Mouse (Mus musculus): Measurements from ENCODE around the gene Aarsd1. TPM values are rescaled to one million over a fixed set of nuclear protein-coding genes. Genes with fewer than 3 reads are reported as not detected.

The Aarsd1 gene
- polyA plus RNA-seq, 1 experiment from 2014 or later, result 85.3 TPM

DNA sequence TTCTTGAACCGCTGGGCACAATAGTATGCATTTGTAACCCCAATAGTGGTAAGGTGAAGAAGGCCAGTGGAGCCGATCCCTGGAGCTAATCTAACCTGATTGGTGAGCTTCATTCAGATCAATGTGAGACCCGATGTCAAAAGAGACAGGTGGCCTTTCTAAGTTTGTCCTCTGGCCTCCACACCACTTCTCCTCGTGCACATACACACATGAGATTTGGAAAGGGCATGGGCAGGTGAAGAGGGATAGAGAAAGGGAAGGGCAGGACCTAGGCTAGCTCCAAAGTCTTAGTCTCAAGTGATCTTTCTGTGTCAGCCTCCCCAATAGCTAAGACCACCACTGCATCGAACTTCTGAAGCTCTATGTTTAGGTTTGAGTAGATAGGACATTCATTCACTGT is 47.3 kb downstream of the Aarsd1 start:
- Histone ChIP-seq H3K27me3 (ENCODE audit: control insufficient read depth, insufficient read depth, low read length) (no peaks in the 10 kb centered on the region), H3K9ac (no peak overlapping the region), H3K27ac (no peak overlapping the region), H3K9me3 (ENCODE audit: control insufficient read depth, low read length) (no peaks in the 10 kb centered on the region), H3K4me3 (replicated peaks; ENCODE audit: low read length) (no peak overlapping the region), H3K4me2 (replicated peaks) (no peak overlapping the region), H3K4me1 (replicated peaks; ENCODE audit: control insufficient read depth, insufficient read depth, low read length) (no peaks in the 10 kb centered on the region), H3K36me3 (replicated peaks; ENCODE audit: control insufficient read depth, insufficient read depth) (no peaks in the 10 kb centered on the region)
- ATAC-seq (ENCODE audit: low FRiP score), result no peak
- 76% methylated on average over 5 of the region's 5 CpGs for WGBS
- no peak for DNase-seq (ENCODE audit: low spot score)

DNA sequence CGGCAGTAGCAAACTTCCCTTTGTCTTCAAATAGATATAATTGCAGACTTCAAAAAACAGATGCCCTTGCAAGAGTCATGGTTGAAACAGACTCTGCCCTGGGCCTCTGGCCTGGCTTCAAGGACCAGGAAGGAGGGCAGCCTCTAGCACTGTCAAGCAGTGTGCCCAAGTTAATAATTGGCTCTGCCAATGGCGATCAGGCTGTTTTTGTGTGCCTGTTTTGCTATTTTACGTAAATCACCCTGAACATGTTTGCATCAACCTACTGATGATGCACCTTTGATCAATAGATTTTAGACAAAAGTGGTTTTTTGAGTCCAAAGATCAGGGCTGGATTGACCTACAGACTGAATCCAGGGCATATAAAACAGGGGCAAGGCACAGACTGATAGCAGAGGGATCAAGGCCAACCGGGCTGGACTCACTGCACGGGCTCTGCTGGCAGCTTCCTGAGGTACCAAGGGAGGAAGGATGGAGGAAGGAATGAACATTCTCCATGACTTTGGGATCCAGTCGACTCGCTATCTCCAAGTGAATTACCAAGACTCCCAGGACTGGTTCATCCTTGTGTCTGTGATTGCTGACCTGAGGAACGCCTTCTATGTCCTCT is 50.0 kb downstream of the Aarsd1 start, which contains the start of gene G6pc:
Gene G6pc (plus strand): TSS at position 236 of the 610 bp plus-strand sequence.
- Histone ChIP-seq H3K36me3 (replicated peaks; ENCODE audit: control insufficient read depth, insufficient read depth) (no peaks in the 10 kb centered on the region), H3K9ac (no peak within 1 kb of the TSS), H3K27me3 (ENCODE audit: control insufficient read depth, insufficient read depth, low read length) (no peaks in the 10 kb centered on the region), H3K27ac (no peak within 1 kb of the TSS), H3K4me2 (replicated peaks) (no peak within 1 kb of the TSS), H3K4me1 (replicated peaks; ENCODE audit: control insufficient read depth, insufficient read depth, low read length) (no peaks in the 10 kb centered on the region), H3K4me3 (replicated peaks; ENCODE audit: low read length) (no peak within 1 kb of the TSS), H3K9me3 (ENCODE audit: control insufficient read depth, low read length) (no peaks in the 10 kb centered on the region)
- 92% methylated on average over 8 of the region's 8 CpGs for WGBS
- ATAC-seq (ENCODE audit: low FRiP score) (no peak), DNase-seq (ENCODE audit: low spot score) (no peak)

GRCm38 (mm10) chr11:101364531-101364931 is 52.9 kb downstream of the Aarsd1 start:
- Histone ChIP-seq H3K36me3 (replicated peaks; ENCODE audit: control insufficient read depth, insufficient read depth) (no peaks in the 10 kb centered on the region), H3K4me1 (replicated peaks; ENCODE audit: control insufficient read depth, insufficient read depth, low read length) (no peaks in the 10 kb centered on the region), H3K4me3 (replicated peaks; ENCODE audit: low read length) (no peak overlapping the region), H3K9me3 (ENCODE audit: control insufficient read depth, low read length) (no peaks in the 10 kb centered on the region), H3K4me2 (replicated peaks) (no peak overlapping the region), H3K27ac (no peak overlapping the region), H3K9ac (no peak overlapping the region), H3K27me3 (ENCODE audit: control insufficient read depth, insufficient read depth, low read length) (no peaks in the 10 kb centered on the region)
- ATAC-seq (ENCODE audit: low FRiP score) (no peak), DNase-seq (ENCODE audit: low spot score) (no peak)
- WGBS, result 89% methylated on average over 5 of the region's 5 CpGs

DNA sequence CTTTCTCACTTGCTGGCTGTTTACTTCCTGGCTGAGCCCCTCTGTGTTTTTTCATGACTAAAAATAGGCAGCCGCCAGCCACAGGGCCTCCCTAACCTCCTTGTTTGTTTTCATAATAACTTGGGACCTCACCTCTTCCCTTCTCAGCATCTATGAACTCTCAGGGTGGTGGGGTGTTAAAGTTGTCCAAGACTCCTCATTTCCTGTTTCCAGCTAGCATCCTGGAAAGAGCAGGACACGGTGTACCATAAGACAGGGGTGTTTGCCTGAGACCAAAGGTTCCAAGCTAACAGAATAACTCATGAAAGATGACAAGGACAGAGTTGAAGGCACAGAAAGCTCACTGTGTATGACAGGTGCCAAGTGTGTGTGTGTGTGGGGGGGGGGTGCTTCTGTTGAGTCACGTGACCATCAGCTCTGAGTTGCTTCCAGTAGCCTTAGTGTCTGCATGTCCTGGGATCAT is 56.7 kb downstream of the Aarsd1 start:
- H3K4me2 ChIP-seq (replicated peaks), result no peak overlapping the region
- ATAC-seq (ENCODE audit: low FRiP score) (no peak), DNase-seq (ENCODE audit: low spot score) (no peak)
- no peaks in the 10 kb centered on the region for H3K27me3 ChIP-seq (ENCODE audit: control insufficient read depth, insufficient read depth, low read length)
- H3K4me1 ChIP-seq (replicated peaks; ENCODE audit: control insufficient read depth, insufficient read depth, low read length), result no peaks in the 10 kb centered on the region
- H3K9ac ChIP-seq, result no peak overlapping the region
- no peaks in the 10 kb centered on the region for H3K36me3 ChIP-seq (replicated peaks; ENCODE audit: control insufficient read depth, insufficient read depth)
- H3K27ac ChIP-seq, result no peak overlapping the region
- no peak overlapping the region for H3K4me3 ChIP-seq (replicated peaks; ENCODE audit: low read length)
- WGBS, result 65% methylated on average over 3 of the region's 3 CpGs
- H3K9me3 ChIP-seq (ENCODE audit: control insufficient read depth, low read length), result no peaks in the 10 kb centered on the region

DNA sequence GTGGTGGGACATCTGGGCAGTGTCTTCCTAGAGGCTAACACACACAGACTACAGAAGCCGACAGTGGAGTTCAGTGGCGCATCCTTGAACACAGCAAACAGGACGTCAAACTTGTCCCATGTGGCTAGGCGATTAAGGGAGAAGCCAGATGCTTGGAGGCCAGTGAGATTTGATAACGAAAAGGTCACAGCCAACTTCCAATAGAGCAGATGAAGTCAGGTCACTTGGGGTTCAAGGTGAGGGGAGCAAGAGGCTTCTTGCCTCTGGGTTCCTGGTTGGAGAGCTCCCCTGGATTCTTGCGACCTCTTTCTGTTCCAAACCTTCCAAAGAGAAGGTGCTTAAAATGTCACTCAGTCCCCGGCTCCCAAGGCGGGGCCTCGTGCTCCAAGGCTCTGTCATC is 57.6 kb downstream of the Aarsd1 start:
- DNase-seq (ENCODE audit: low spot score) (no peak), ATAC-seq (ENCODE audit: low FRiP score) (no peak)
- H3K27ac ChIP-seq, result no peak overlapping the region
- H3K36me3 ChIP-seq (replicated peaks; ENCODE audit: control insufficient read depth, insufficient read depth), result no peaks in the 10 kb centered on the region
- no peak overlapping the region for H3K4me3 ChIP-seq (replicated peaks; ENCODE audit: low read length)
- no peaks in the 10 kb centered on the region for H3K4me1 ChIP-seq (replicated peaks; ENCODE audit: control insufficient read depth, insufficient read depth, low read length)
- no peaks in the 10 kb centered on the region for H3K27me3 ChIP-seq (ENCODE audit: control insufficient read depth, insufficient read depth, low read length)
- WGBS, result 77% methylated on average over 9 of the region's 9 CpGs
- no peak overlapping the region for H3K4me2 ChIP-seq (replicated peaks)
- no peak overlapping the region for H3K9ac ChIP-seq
- H3K9me3 ChIP-seq (ENCODE audit: control insufficient read depth, low read length), result no peaks in the 10 kb centered on the region

GRCm38 (mm10) chr11:101357505-101358182 is 59.8 kb downstream of the Aarsd1 start:
- DNase-seq (ENCODE audit: low spot score), result no peak
- Histone ChIP-seq H3K4me1 (replicated peaks; ENCODE audit: control insufficient read depth, insufficient read depth, low read length) (no peaks in the 10 kb centered on the region), H3K9ac (no peak overlapping the region), H3K4me2 (replicated peaks) (no peak overlapping the region), H3K36me3 (replicated peaks; ENCODE audit: control insufficient read depth, insufficient read depth) (no peaks in the 10 kb centered on the region), H3K27ac (no peak overlapping the region), H3K9me3 (ENCODE audit: control insufficient read depth, low read length) (no peaks in the 10 kb centered on the region), H3K27me3 (ENCODE audit: control insufficient read depth, insufficient read depth, low read length) (no peaks in the 10 kb centered on the region), H3K4me3 (replicated peaks; ENCODE audit: low read length) (no peak overlapping the region)
- no peak for ATAC-seq (ENCODE audit: low FRiP score)
- WGBS, result 86% methylated on average over 3 of the region's 3 CpGs

Small RNA genes within 50 kb of the gene (microRNA-seq; reads per million reads assigned to microRNA genes)
- not detected for gene Mir6929

Other genes with a start within 250 kb of the Aarsd1 start
- 6.0 and 6.5 TPM in 2 replicates for gene Cntnap1, start 247.1 kb downstream of the Aarsd1 start, polyA plus RNA-seq (2014; fragmentation: Nextera tagmentation; extraction: Ambion mirVana)
- gene Plekhh3, start 246.3 kb downstream of the Aarsd1 start, polyA plus RNA-seq (2014; fragmentation: Nextera tagmentation; extraction: Ambion mirVana), result 7.7 and 9.5 TPM in 2 replicates
- gene Ccr10, start 242.2 kb downstream of the Aarsd1 start, polyA plus RNA-seq (2014; fragmentation: Nextera tagmentation; extraction: Ambion mirVana), result 0.23 and 0.25 TPM in 2 replicates
- 26.9 and 37.2 TPM in 2 replicates for gene Ezh1, start 191.2 kb downstream of the Aarsd1 start, polyA plus RNA-seq (2014; fragmentation: Nextera tagmentation; extraction: Ambion mirVana)
- gene Ramp2, start 171.6 kb downstream of the Aarsd1 start, polyA plus RNA-seq (2014; fragmentation: Nextera tagmentation; extraction: Ambion mirVana), result 102 and 117 TPM in 2 replicates
- 122 and 133 TPM in 2 replicates for gene Vps25, start 163.9 kb downstream of the Aarsd1 start, polyA plus RNA-seq (2014; fragmentation: Nextera tagmentation; extraction: Ambion mirVana)
- 5.3 and 6.0 TPM in 2 replicates for gene Wnk4, start 157.0 kb downstream of the Aarsd1 start, polyA plus RNA-seq (2014; fragmentation: Nextera tagmentation; extraction: Ambion mirVana)
- 0.42 and 0.91 TPM in 2 replicates for gene Cntd1, start 138.6 kb downstream of the Aarsd1 start, polyA plus RNA-seq (2014; fragmentation: Nextera tagmentation; extraction: Ambion mirVana)
- gene Coa3, start 138.5 kb downstream of the Aarsd1 start, polyA plus RNA-seq (2014; fragmentation: Nextera tagmentation; extraction: Ambion mirVana), result 242 and 256 TPM in 2 replicates
- 172 and 176 TPM in 2 replicates for gene Becn1, start 115.3 kb downstream of the Aarsd1 start, polyA plus RNA-seq (2014; fragmentation: Nextera tagmentation; extraction: Ambion mirVana)
- gene Psme3, start 101.4 kb downstream of the Aarsd1 start, polyA plus RNA-seq (2014; fragmentation: Nextera tagmentation; extraction: Ambion mirVana), result 89.7 and 97.3 TPM in 2 replicates
- gene Aoc2, start 92.6 kb downstream of the Aarsd1 start, polyA plus RNA-seq (2014; fragmentation: Nextera tagmentation; extraction: Ambion mirVana), result 1.3 and 1.6 TPM in 2 replicates
- gene Aoc3, start 87.0 kb downstream of the Aarsd1 start, polyA plus RNA-seq (2014; fragmentation: Nextera tagmentation; extraction: Ambion mirVana), result 0.21 and 0.28 TPM in 2 replicates
- not detected in 2 replicates for gene G6pc, start 50.1 kb downstream of the Aarsd1 start, polyA plus RNA-seq (2014; fragmentation: Nextera tagmentation; extraction: Ambion mirVana)
- 7.3 and 8.8 TPM in 2 replicates for gene Gm27029, start 7.2 kb upstream of the Aarsd1 start, polyA plus RNA-seq (2014; fragmentation: Nextera tagmentation; extraction: Ambion mirVana)
- gene Rundc1, start 7.5 kb upstream of the Aarsd1 start, polyA plus RNA-seq (2014; fragmentation: Nextera tagmentation; extraction: Ambion mirVana), result 23.1 and 24.1 TPM in 2 replicates
- gene Ptges3l, start 7.7 kb upstream of the Aarsd1 start, polyA plus RNA-seq (2014; fragmentation: Nextera tagmentation; extraction: Ambion mirVana), result 1.9 and 2.2 TPM in 2 replicates
- gene Rpl27, start 24.7 kb upstream of the Aarsd1 start, polyA plus RNA-seq (2014; fragmentation: Nextera tagmentation; extraction: Ambion mirVana), result 248 and 297 TPM in 2 replicates
- 2.6 and 5.4 TPM in 2 replicates for gene Ifi35, start 30.8 kb upstream of the Aarsd1 start, polyA plus RNA-seq (2014; fragmentation: Nextera tagmentation; extraction: Ambion mirVana)
- 51.0 and 52.5 TPM in 2 replicates for gene Rnd2, start 47.4 kb upstream of the Aarsd1 start, polyA plus RNA-seq (2014; fragmentation: Nextera tagmentation; extraction: Ambion mirVana)
- gene Vat1, start 48.6 kb upstream of the Aarsd1 start, polyA plus RNA-seq (2014; fragmentation: Nextera tagmentation; extraction: Ambion mirVana), result 99.9 and 117 TPM in 2 replicates
- gene Brca1, start 134.3 kb upstream of the Aarsd1 start, polyA plus RNA-seq (2014; fragmentation: Nextera tagmentation; extraction: Ambion mirVana), result 3.2 TPM in 2 replicates
- gene Nbr1, start 134.5 kb upstream of the Aarsd1 start, polyA plus RNA-seq (2014; fragmentation: Nextera tagmentation; extraction: Ambion mirVana), result 90.1 and 93.0 TPM in 2 replicates
- gene Tmem106a, start 164.6 kb upstream of the Aarsd1 start, polyA plus RNA-seq (2014; fragmentation: Nextera tagmentation; extraction: Ambion mirVana), result 4.7 and 4.8 TPM in 2 replicates
- not detected in 2 replicates for gene Gm11634, start 181.6 kb upstream of the Aarsd1 start, polyA plus RNA-seq (2014; fragmentation: Nextera tagmentation; extraction: Ambion mirVana)
- 13.7 and 16.6 TPM in 2 replicates for gene Rdm1, start 209.6 kb upstream of the Aarsd1 start, polyA plus RNA-seq (2014; fragmentation: Nextera tagmentation; extraction: Ambion mirVana)
- gene Arl4d, start 247.9 kb upstream of the Aarsd1 start, polyA plus RNA-seq (2014; fragmentation: Nextera tagmentation; extraction: Ambion mirVana), result 5.6 and 5.9 TPM in 2 replicates